In genomic region chr7:129651781-129652180, GRCm38 (mm10) we compare ENCODE assay signal across 18 mouse cellular contexts.
DNase-seq lines count a peak whose midpoint lies in the region; ATAC-seq lines count a peak whose summit lies in the region.
"Had no signal": no experiment of that assay in that cellular context is flagged by ENCODE, and none has a peak within 500 bp of the region (broad histone marks: within the 10 kb centered on the region; RNA-seq: fewer than 3 reads in every experiment).

No protein-coding gene starts in this region.

- no peak for DNase-seq in heart, adult 11 months
- no peak for DNase-seq in lung, postnatal 10 days
- DNase-seq in thymus, postnatal 36 days: no peak
- DNase-seq: adrenal gland, postnatal 10 days; cerebellum, postnatal 36 days; heart, adult 2 months; kidney, adult 11 months; layer of hippocampus, postnatal 36 days; liver, postnatal 0 days; midbrain, embryonic 14.5 days; right cerebral cortex, postnatal 4 days; thymus, postnatal 4 days had no signal

- no peaks in the 10 kb centered on the region for H3K9me3 ChIP-seq in heart, embryonic 13.5 days
- H3K9me3 ChIP-seq in lung, embryonic 16.5 days (ENCODE audit: control insufficient read depth, low read length): no peaks in the 10 kb centered on the region
- H3K9me3 ChIP-seq in embryonic facial prominence, embryonic 13.5 days: no peaks in the 10 kb centered on the region
- H3K9me3 ChIP-seq in stomach, embryonic 16.5 days (replicated peaks; ENCODE audit: control insufficient read depth, low read length): no peaks in the 10 kb centered on the region
- H3K9me3 ChIP-seq in forebrain, embryonic 16.5 days (ENCODE audit: control insufficient read depth, low read length): no peaks in the 10 kb centered on the region
- H3K9me3 ChIP-seq: limb, embryonic 13.5 days had no signal

- H3K4me1 ChIP-seq in heart, embryonic 13.5 days: peaks cover 28% of the 10 kb centered on the region
- peaks cover 33% of the 10 kb centered on the region for H3K4me1 ChIP-seq in lung, embryonic 16.5 days (replicated peaks; ENCODE audit: control insufficient read depth, insufficient read depth, low read length)
- peaks cover 59% of the 10 kb centered on the region for H3K4me1 ChIP-seq in embryonic facial prominence, embryonic 13.5 days
- peaks cover 22% of the 10 kb centered on the region for H3K4me1 ChIP-seq in stomach, embryonic 16.5 days (ENCODE audit: control insufficient read depth, insufficient read depth, low read length)
- peaks cover 54% of the 10 kb centered on the region for H3K4me1 ChIP-seq in forebrain, embryonic 16.5 days (replicated peaks; ENCODE audit: control insufficient read depth, insufficient read depth, low read length)

- H3K36me3 ChIP-seq in heart, embryonic 13.5 days: no peaks in the 10 kb centered on the region
- H3K36me3 ChIP-seq in lung, embryonic 16.5 days (ENCODE audit: control insufficient read depth, insufficient read depth, low read length): no peaks in the 10 kb centered on the region
- no peaks in the 10 kb centered on the region for H3K36me3 ChIP-seq in embryonic facial prominence, embryonic 13.5 days
- H3K36me3 ChIP-seq in stomach, embryonic 16.5 days (ENCODE audit: control insufficient read depth, insufficient read depth, low read length): no peaks in the 10 kb centered on the region
- H3K36me3 ChIP-seq in forebrain, embryonic 16.5 days (ENCODE audit: control insufficient read depth, insufficient read depth): no peaks in the 10 kb centered on the region
- H3K36me3 ChIP-seq: limb, embryonic 13.5 days had no signal

- WGBS in heart, embryonic 13.5 days: 35% methylated on average over 7 of the region's 7 CpGs
- WGBS in lung, embryonic 16.5 days: 30% methylated on average over 7 of the region's 7 CpGs
- WGBS in embryonic facial prominence, embryonic 13.5 days: 53% methylated on average over 7 of the region's 7 CpGs
- WGBS in stomach, embryonic 16.5 days: 38% methylated on average over 7 of the region's 7 CpGs
- WGBS in forebrain, embryonic 16.5 days: 27% methylated on average over 7 of the region's 7 CpGs

- no peak overlapping the region for H3K9ac ChIP-seq in heart, embryonic 13.5 days
- peak overlapping the region; percentile 16; the same call in 1 of the 2 replicates for H3K9ac ChIP-seq in lung, embryonic 16.5 days (ENCODE audit: low read length)
- H3K9ac ChIP-seq in embryonic facial prominence, embryonic 13.5 days: no peak overlapping the region
- no peak overlapping the region; the same call in 1 of the 2 replicates for H3K9ac ChIP-seq in stomach, embryonic 16.5 days (ENCODE audit: low read length)
- H3K9ac ChIP-seq in forebrain, embryonic 16.5 days (replicated peaks; ENCODE audit: low read depth, low read length): no peak overlapping the region
- H3K9ac ChIP-seq: limb, embryonic 13.5 days; liver, postnatal 0 days had no signal

- H3K27ac ChIP-seq in heart, embryonic 13.5 days (replicated peaks): peak overlapping the region; percentile 42
- peak overlapping the region; percentile 42 for H3K27ac ChIP-seq in lung, embryonic 16.5 days (ENCODE audit: low read length)
- H3K27ac ChIP-seq in embryonic facial prominence, embryonic 13.5 days: peak overlapping the region; percentile 68
- peak overlapping the region; percentile 86 for H3K27ac ChIP-seq in stomach, embryonic 16.5 days (ENCODE audit: low read length)
- H3K27ac ChIP-seq in forebrain, embryonic 16.5 days (ENCODE audit: low read length): no peak overlapping the region
- H3K27ac ChIP-seq: heart, adult 2 months had no signal

- ATAC-seq in heart, embryonic 13.5 days (ENCODE audit: extremely low read depth, insufficient number of reproducible peaks, low FRiP score, low TSS enrichment): no peak
- ATAC-seq in lung, embryonic 16.5 days (ENCODE audit: low read depth): no peak
- ATAC-seq in embryonic facial prominence, embryonic 13.5 days (ENCODE audit: insufficient number of reproducible peaks, insufficient read depth, low FRiP score, low TSS enrichment, low read depth): no peak
- peak; percentile 29; the same call in 1 of the 2 replicates for ATAC-seq in stomach, embryonic 16.5 days (ENCODE audit: insufficient read depth, low FRiP score)
- ATAC-seq in forebrain, embryonic 16.5 days: no peak
- ATAC-seq: liver, postnatal 0 days had no signal

- H3K27me3 ChIP-seq in heart, embryonic 13.5 days (replicated peaks): peaks cover 16% of the 10 kb centered on the region
- no peaks in the 10 kb centered on the region for H3K27me3 ChIP-seq in lung, embryonic 16.5 days (ENCODE audit: control insufficient read depth, insufficient read depth, low read depth, low read length)
- H3K27me3 ChIP-seq in embryonic facial prominence, embryonic 13.5 days: no peaks in the 10 kb centered on the region; the same call in 1 of the 2 replicates
- H3K27me3 ChIP-seq in stomach, embryonic 16.5 days (ENCODE audit: control insufficient read depth, insufficient read depth, low read length): no peaks in the 10 kb centered on the region
- no peaks in the 10 kb centered on the region; the same call in 1 of the 2 replicates for H3K27me3 ChIP-seq in forebrain, embryonic 16.5 days (replicated peaks; ENCODE audit: control insufficient read depth, insufficient read depth, low read length)

- no peak overlapping the region for H3K4me3 ChIP-seq in heart, embryonic 13.5 days
- H3K4me3 ChIP-seq in lung, embryonic 16.5 days (ENCODE audit: low read length): no peak overlapping the region
- H3K4me3 ChIP-seq in embryonic facial prominence, embryonic 13.5 days: no peak overlapping the region
- no peak overlapping the region for H3K4me3 ChIP-seq in stomach, embryonic 16.5 days (replicated peaks; ENCODE audit: low read length)
- H3K4me3 ChIP-seq in forebrain, embryonic 16.5 days (replicated peaks; ENCODE audit: low read length): no peak overlapping the region
- H3K4me3 ChIP-seq: heart, adult 2 months; limb, embryonic 13.5 days had no signal

- no peak overlapping the region for H3K4me2 ChIP-seq in heart, embryonic 13.5 days
- no peak overlapping the region for H3K4me2 ChIP-seq in lung, embryonic 16.5 days (ENCODE audit: low read depth, low read length)
- H3K4me2 ChIP-seq in embryonic facial prominence, embryonic 13.5 days: no peak overlapping the region
- peak overlapping the region; percentile 23; the same call in 1 of the 2 replicates for H3K4me2 ChIP-seq in stomach, embryonic 16.5 days (ENCODE audit: low read depth, low read length)
- H3K4me2 ChIP-seq in forebrain, embryonic 16.5 days (ENCODE audit: low read length): no peak overlapping the region
- H3K4me2 ChIP-seq: limb, embryonic 13.5 days had no signal
